Mouse (Mus musculus): ENCODE measurements around the gene Fstl5. TPM values are rescaled to one million over a fixed set of nuclear protein-coding genes. Genes with fewer than 3 reads are reported as not detected.
"Not testable (repeated sequence)": the region's sequence is repeated elsewhere in the genome, so short reads cannot be mapped to it uniquely, and the experiment has no call there.

The Fstl5 gene
- polyA plus RNA-seq, 1 experiment: not detected

DNA sequence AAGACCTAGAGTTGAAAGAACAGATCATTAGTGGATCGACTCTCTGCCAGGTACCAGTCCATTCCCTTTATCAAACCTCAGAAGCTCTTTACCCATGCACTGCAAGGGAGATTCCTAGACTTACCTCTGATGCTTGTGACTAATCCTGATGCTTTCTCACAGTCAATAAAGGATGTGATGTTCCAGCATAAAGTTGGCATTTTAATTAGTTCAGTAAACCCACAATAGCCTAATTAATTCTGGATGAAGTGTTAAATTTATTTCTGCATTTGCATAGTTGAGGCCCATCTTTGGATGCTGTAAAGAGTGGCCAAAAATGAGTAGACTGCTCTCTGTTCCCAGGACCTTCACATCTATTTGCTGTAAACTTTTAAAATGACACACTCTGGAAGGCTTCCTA lies 394.1 kb downstream of the Fstl5 start:
- Histone ChIP-seq H3K4me1 (ENCODE audit: control insufficient read depth, insufficient read depth, insufficient read length, low read length) (no peaks in the 10 kb centered on the region), H3K27ac (ENCODE audit: insufficient read depth, low read depth, low read length) (no peak overlapping the region), H3K27me3 (ENCODE audit: control insufficient read depth, insufficient read depth, low read length) (no peaks in the 10 kb centered on the region), H3K36me3 (ENCODE audit: control insufficient read depth, insufficient read depth, low read length) (no peaks in the 10 kb centered on the region), H3K4me3 (ENCODE audit: low read depth, low read length) (no peak overlapping the region)
- no peak for TF ChIP-seq POLR2A (IDR thresholded peaks at IDR 0.05; ENCODE audit: low read depth, low read length)
- TF ChIP-seq CTCF (IDR thresholded peaks at IDR 0.05; ENCODE audit: extremely low read depth, insufficient read length, insufficient replicate concordance, low read depth, low read length): no peak
- WGBS: 44% methylated on average over 1 of the region's 1 CpGs

DNA sequence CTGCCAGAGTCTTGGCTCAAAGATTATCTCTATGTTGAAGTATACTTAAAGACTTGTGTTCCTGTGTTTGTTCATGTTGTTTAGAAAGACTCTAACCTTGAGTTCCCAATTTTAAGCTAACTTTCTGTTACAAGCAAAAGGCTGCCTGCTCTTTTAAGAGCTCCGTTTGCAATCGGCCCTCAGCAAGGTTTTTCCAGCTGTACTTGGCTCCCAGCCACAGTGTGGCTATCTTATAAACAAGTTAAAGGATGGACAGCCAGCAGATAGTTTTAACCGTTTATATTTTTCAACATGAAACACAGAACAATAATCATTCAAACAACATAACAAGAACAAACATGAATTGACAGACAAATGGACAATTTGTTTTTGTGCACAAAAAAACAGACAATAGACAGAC lies 433.8 kb downstream of the Fstl5 start:
- WGBS: 83% methylated on average over 3 of the region's 3 CpGs

DNA sequence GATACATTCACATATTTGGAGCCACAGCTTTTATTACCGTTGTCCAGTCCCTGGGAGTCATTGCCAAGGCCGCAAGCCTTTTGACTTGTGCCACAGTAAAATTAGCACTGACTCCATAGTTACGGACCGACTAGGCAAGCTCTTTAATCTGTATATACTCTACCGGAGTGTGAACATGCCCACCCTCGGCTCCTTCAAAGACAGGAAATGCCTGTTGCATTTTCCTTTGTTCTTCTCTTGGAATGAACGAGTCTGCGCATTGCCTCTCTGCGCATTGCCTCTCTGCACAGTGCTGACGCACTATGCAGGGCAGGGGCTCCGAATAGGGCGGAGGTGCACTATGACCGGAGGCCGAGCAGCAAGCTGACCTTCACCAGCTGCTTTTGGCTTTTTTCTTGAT lies 434.7 kb downstream of the Fstl5 start:
- TF ChIP-seq CTCF (IDR thresholded peaks at IDR 0.05; ENCODE audit: extremely low read depth, insufficient read length, insufficient replicate concordance, low read depth, low read length): no peak
- TF ChIP-seq POLR2A (IDR thresholded peaks at IDR 0.05; ENCODE audit: low read depth, low read length): no peak

More for the DNA sequence above, 433.8 kb downstream of the Fstl5 start:
- not testable (repeated sequence) for H3K27me3 ChIP-seq (ENCODE audit: control insufficient read depth, insufficient read depth, low read length); H3K4me3 ChIP-seq (ENCODE audit: low read depth, low read length); H3K36me3 ChIP-seq (ENCODE audit: control insufficient read depth, insufficient read depth, low read length); H3K4me1 ChIP-seq (ENCODE audit: control insufficient read depth, insufficient read depth, insufficient read length, low read length); H3K27ac ChIP-seq (ENCODE audit: insufficient read depth, low read depth, low read length)

DNA sequence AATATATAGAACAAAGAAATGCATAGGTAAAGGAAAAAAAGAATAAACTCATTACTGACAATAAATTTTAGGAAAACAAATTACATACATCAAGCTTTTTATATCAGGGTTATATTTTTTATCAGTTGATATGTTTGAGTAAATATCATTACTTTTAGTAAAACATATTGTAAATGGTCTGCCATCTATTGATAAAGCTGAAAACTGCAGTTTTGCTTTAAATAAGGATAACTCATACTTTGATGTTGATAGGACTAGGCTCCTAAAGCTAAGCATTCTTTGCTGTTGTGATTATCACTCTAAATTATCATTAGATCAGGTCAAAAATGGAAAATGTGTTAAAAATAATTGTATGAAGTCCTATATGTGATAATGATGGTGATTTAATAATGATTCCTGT lies 493.3 kb downstream of the Fstl5 start:
- Histone ChIP-seq H3K36me3 (ENCODE audit: control insufficient read depth, insufficient read depth, low read length) (no peaks in the 10 kb centered on the region), H3K27ac (ENCODE audit: insufficient read depth, low read depth, low read length) (no peak overlapping the region), H3K27me3 (ENCODE audit: control insufficient read depth, insufficient read depth, low read length) (no peaks in the 10 kb centered on the region), H3K4me1 (ENCODE audit: control insufficient read depth, insufficient read depth, insufficient read length, low read length) (no peaks in the 10 kb centered on the region), H3K4me3 (ENCODE audit: low read depth, low read length) (no peak overlapping the region)
- TF ChIP-seq CTCF (IDR thresholded peaks at IDR 0.05; ENCODE audit: extremely low read depth, insufficient read length, insufficient replicate concordance, low read depth, low read length) (no peak), POLR2A (IDR thresholded peaks at IDR 0.05; ENCODE audit: low read depth, low read length) (no peak)

More for the DNA sequence above, 434.7 kb downstream of the Fstl5 start:
- 92% methylated on average over 14 of the region's 14 CpGs for WGBS
- no peak overlapping the region for H3K4me3 ChIP-seq (ENCODE audit: low read depth, low read length)
- H3K27ac ChIP-seq (ENCODE audit: insufficient read depth, low read depth, low read length): no peak overlapping the region
- no peaks in the 10 kb centered on the region for H3K36me3 ChIP-seq (ENCODE audit: control insufficient read depth, insufficient read depth, low read length)
- H3K4me1 ChIP-seq (ENCODE audit: control insufficient read depth, insufficient read depth, insufficient read length, low read length): no peaks in the 10 kb centered on the region
- no peaks in the 10 kb centered on the region for H3K27me3 ChIP-seq (ENCODE audit: control insufficient read depth, insufficient read depth, low read length)

DNA sequence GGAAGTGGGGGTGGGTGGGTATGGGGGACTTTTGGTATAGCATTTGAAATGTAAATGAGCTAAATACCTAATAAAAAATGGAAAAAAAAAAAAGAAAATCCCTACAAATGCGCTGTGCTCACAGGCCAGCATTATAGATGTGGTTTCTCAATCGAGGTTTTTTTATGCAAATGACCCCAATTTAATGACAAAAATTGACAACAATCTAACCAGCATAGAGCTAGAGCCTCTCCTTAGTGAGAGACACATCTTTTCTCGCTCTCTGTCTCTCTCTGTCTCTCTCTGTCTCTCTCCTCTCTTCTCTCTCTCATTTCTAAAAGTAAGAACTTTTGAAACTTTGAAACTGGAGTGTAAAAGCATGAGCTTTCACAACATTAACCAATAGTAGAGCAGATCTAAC lies 498.4 kb downstream of the Fstl5 start:
- Histone ChIP-seq H3K27me3 (ENCODE audit: control insufficient read depth, insufficient read depth, low read length) (no peaks in the 10 kb centered on the region), H3K36me3 (ENCODE audit: control insufficient read depth, insufficient read depth, low read length) (no peaks in the 10 kb centered on the region), H3K4me1 (ENCODE audit: control insufficient read depth, insufficient read depth, insufficient read length, low read length) (no peaks in the 10 kb centered on the region), H3K27ac (ENCODE audit: insufficient read depth, low read depth, low read length) (no peak overlapping the region), H3K4me3 (ENCODE audit: low read depth, low read length) (no peak overlapping the region)
- WGBS: 49% methylated on average over 3 of the region's 3 CpGs
- TF ChIP-seq POLR2A (IDR thresholded peaks at IDR 0.05; ENCODE audit: low read depth, low read length) (no peak), CTCF (IDR thresholded peaks at IDR 0.05; ENCODE audit: extremely low read depth, insufficient read length, insufficient replicate concordance, low read depth, low read length) (no peak)

DNA sequence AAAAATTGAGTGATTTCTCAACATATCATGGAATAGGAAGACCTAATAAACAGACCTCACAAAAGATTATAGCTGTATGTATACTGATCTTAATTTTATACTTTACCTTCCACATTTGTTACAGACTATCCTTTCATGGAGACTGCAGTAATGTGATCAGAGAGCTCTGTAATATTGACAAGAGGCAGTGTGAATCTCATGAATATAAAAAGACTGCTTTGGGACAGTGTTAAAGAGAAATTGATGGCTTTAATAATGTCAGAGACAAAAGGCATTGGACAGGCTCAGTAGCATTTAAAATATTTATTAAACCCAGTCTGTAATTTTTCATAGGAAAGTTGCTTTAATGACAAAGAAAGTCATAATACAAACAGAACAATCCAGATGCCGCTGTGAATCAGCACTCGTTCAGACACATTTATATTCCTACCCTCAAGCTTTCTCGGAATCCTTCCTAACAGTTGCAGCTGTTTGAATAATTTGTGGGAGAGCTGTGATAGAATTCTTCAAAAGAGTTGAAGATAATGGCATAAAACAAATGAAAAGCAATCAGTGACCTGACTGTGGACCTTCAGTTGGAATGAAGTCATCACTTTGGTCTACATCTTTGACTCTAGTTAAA lies 499.0 kb downstream of the Fstl5 start:
- H3K4me3 ChIP-seq (ENCODE audit: low read depth, low read length): no peak overlapping the region
- H3K27ac ChIP-seq (ENCODE audit: insufficient read depth, low read depth, low read length): no peak overlapping the region
- H3K36me3 ChIP-seq (ENCODE audit: control insufficient read depth, insufficient read depth, low read length): no peaks in the 10 kb centered on the region
- no peaks in the 10 kb centered on the region for H3K27me3 ChIP-seq (ENCODE audit: control insufficient read depth, insufficient read depth, low read length)
- no peak for TF ChIP-seq CTCF (IDR thresholded peaks at IDR 0.05; ENCODE audit: extremely low read depth, insufficient read length, insufficient replicate concordance, low read depth, low read length)
- no peak for TF ChIP-seq POLR2A (IDR thresholded peaks at IDR 0.05; ENCODE audit: low read depth, low read length)
- no peaks in the 10 kb centered on the region for H3K4me1 ChIP-seq (ENCODE audit: control insufficient read depth, insufficient read depth, insufficient read length, low read length)
- WGBS: 78% methylated on average over 3 of the region's 3 CpGs

DNA sequence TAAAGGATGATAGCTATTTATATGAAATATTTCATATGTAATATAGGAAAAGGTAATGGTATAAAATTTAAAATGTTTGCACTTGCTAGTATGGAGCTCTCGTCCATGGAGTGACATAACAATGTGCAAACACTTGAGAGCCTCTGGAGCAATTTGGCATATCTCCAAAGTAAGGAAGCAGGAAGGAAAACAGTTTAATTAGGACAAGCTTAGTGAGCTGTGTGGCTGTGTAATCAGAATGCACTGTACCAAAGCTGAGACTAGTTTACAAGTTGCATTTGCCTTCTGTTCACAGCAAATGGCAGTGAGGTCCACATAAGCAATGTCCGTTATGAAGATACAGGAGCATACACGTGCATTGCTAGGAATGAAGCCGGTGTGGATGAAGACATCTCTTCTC lies 519.1 kb downstream of the Fstl5 start:
- no peak overlapping the region for H3K4me3 ChIP-seq (ENCODE audit: low read depth, low read length)
- TF ChIP-seq CTCF (IDR thresholded peaks at IDR 0.05; ENCODE audit: extremely low read depth, insufficient read length, insufficient replicate concordance, low read depth, low read length) (no peak), POLR2A (IDR thresholded peaks at IDR 0.05; ENCODE audit: low read depth, low read length) (no peak)
- WGBS: 66% methylated on average over 4 of the region's 4 CpGs

DNA sequence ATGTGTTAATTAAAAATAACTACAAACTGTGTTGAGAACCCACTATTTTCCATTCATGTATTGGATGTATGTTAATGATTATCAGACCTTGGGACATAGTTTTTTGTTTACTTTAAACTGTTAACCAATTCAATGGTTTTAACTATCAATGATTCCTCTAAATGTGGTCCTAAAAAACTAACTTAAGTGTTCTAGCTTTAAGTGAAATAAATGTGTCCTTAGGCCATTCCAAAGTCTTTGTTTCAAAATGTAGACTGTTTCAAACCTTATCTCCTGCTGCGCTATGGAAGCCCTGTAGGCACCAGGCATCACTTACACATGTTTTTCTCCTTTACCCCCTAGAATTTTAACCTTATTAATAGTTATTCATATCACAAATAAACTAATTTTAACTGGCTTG lies 546.0 kb downstream of the Fstl5 start:
- 84% methylated on average over 1 of the region's 1 CpGs for WGBS
- Histone ChIP-seq H3K27me3 (ENCODE audit: control insufficient read depth, insufficient read depth, low read length) (no peaks in the 10 kb centered on the region), H3K36me3 (ENCODE audit: control insufficient read depth, insufficient read depth, low read length) (no peaks in the 10 kb centered on the region), H3K4me3 (ENCODE audit: low read depth, low read length) (no peak overlapping the region), H3K27ac (ENCODE audit: insufficient read depth, low read depth, low read length) (no peak overlapping the region), H3K4me1 (ENCODE audit: control insufficient read depth, insufficient read depth, insufficient read length, low read length) (no peaks in the 10 kb centered on the region)
- TF ChIP-seq CTCF (IDR thresholded peaks at IDR 0.05; ENCODE audit: extremely low read depth, insufficient read length, insufficient replicate concordance, low read depth, low read length) (no peak), POLR2A (IDR thresholded peaks at IDR 0.05; ENCODE audit: low read depth, low read length) (no peak)

More for the DNA sequence above, 519.1 kb downstream of the Fstl5 start:
- H3K27me3 ChIP-seq (ENCODE audit: control insufficient read depth, insufficient read depth, low read length): no peaks in the 10 kb centered on the region
- H3K4me1 ChIP-seq (ENCODE audit: control insufficient read depth, insufficient read depth, insufficient read length, low read length): no peaks in the 10 kb centered on the region
- H3K27ac ChIP-seq (ENCODE audit: insufficient read depth, low read depth, low read length): no peak overlapping the region
- no peaks in the 10 kb centered on the region for H3K36me3 ChIP-seq (ENCODE audit: control insufficient read depth, insufficient read depth, low read length)
